Mouse (Mus musculus) megakaryocyte, embryonic 14.5 days (primary cell): ENCODE results near the gene Sema6d.

Source experiments
- FLI1 ChIP-seq: IDR thresholded peaks from 2 replicates; pipeline ENCODE4 v1.6.1; 2012; ENCODE audit warnings: low read length, inconsistent platforms, mixed read lengths
- GATA1 ChIP-seq: IDR thresholded peaks from 3 replicates; pipeline ENCODE4 v1.6.1; 2012; ENCODE audit warnings: mixed read lengths, low read length, inconsistent platforms, borderline replicate concordance

DNA sequence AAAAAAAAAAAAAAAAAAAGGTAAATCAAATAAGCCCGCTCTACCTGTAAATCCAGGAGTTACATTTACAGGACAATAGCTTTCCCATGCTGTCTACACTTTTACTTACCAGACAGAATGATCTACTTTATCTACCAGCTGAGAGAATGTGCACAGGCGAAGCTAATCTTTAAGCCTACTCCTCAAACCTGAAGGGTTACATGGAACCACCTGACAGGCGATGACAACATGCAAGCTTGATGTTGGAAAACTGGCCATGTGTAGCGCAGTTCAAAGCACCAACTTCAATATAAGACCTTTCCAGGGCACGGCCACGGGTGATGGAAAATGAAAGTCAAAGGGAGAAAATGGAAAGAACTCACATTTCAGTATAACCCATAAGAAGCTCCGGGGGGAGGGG is 35.7 kb downstream of the Sema6d start:
- TF ChIP-seq GATA1 (no peak), FLI1 (no peak)
